Mouse (Mus musculus) kidney, adult 2 months (tissue): ENCODE measurements around the gene Sp9.

Experiments used
- CTCF ChIP-seq: fragments of 200-500 bp; conservative IDR thresholded peaks from 2 replicates; pipeline ENCODE4 v1.5.1; 2011; ENCODE audit warnings: low read depth, mild to moderate bottlenecking, control low read depth, low read length, moderate library complexity, mixed read lengths; ENCODE audit not compliant: insufficient read depth, insufficient read length
- POLR2A ChIP-seq: fragments of 200-500 bp; IDR thresholded peaks from one replicate; pipeline ENCODE4 v1.6.1; 2011; ENCODE audit warnings: low read depth, low read length, control low read depth

DNA sequence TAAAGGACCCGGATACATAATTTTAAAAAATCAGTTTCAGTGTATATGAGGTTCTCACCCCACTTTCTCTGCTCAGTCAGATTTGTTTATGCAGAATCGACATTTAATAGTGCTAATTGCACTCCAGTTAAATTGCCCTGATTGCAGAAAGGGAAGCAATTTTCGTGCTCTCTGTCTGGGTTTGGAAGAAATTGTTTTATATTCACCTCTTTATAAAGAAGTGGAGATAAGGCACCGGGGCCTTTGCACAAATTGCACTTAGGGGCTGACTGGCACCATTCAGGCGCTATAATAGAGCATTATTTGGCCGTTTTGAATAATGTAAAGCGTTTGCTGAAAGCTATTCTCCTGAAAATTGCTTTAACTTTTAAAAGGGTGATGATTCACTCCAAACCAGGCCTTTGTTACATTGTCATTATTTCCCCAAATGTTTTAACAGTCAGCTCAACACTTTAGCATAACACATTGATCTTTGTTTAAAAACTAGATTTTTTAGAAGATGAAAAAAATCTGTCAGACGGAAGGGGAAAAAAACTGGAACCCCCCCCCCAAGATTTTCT lies 2.8 kb upstream of the Sp9 start:
- TF ChIP-seq CTCF (no peak), POLR2A (no peak)
